Mouse (Mus musculus): Measurements from ENCODE around the gene Sbsn.

Gene Sbsn

DNA sequence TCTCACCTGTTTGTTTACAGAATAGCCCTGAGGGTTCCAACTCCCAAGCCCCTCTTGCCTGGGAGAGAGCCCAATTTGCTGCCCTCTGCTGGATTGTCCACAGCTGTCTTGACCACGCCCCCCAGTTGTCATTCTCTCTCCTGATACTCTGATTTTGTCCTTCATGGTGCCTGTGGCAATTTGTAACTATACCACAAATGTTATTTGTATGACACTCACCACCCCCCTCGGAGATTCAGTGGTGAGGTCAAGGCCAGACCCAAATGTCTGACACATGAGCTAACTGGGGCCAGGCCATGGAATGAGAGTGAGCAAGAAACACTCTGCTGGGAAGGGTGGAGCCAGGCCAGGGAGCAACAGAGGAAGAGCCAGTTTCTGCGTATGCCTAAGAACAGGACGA lies 7.6 kb downstream of the Sbsn start:
- no peak for DNase-seq

DNA sequence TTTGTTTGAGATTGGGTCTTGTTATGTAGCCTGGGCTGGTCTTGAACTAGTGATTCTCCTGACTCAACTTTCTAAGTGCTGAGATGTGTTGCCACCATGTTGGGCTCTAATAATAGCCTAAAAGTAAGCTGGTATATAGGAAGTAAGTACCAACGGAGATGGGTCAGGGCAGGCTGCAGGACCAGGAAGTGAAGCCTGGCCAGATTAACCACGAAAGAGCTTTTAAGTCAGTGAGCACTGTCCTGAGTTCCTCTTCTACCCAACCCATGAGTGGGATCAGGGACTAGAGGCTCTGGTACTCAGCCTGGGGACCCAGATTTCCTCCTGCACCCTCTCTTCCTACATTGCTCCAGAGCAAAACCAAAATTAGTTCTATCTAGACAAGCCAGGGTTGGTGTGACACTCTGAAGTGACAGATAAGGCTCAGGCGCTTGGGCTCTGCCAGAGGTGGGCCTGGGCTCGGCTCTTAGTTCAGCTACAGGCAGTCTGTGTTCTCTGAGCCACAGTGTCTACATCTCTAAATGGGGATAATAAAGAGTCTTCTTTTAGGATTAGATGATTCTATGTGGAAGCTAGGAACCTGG lies 10.6 kb downstream of the Sbsn start:
- DNase-seq = no peak

DNA sequence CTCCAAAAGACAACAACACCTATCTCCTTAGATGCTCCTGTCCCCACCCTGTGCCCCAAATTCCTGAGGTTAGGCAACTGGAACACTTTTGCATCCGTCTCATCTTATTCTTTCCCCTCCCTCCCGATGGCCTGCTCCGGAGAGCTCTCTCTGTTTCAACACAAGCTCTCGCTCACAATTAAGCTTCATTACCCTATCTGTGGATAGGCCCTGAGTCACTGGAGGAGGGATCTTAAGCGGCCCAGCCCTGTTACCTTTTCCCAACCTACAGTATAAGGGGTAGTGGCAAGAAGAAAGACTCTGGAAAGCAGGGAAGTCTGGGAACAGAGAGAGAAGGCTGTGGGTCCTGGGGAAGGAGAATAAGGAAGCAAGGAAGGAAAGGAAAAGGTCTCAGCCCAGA lies 12.2 kb downstream of the Sbsn start, which contains the start of gene Dmkn:
Gene Dmkn (plus strand): TSS at position 301 of the 400 bp plus-strand sequence.
- DNase-seq = no peak

DNA sequence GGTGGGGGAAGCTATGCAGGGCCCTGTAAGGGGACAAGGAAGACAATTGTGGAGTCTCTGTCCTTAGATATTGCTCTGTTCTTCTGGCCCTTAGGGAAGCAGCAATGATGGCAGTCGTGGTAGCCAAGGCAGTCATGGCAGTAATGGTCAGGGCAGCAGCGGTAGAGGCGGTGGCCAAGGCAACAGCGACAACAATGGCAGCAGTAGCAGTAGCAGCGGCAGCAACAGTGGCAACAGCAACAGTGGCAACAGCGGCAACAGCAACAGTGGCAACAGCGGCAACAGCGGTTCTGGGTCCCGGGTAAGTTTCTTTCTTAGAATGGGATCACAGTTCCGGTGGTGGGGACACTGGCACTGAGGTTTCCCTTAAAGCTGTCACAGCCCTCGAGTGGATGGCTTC lies 13.9 kb downstream of the Sbsn start:
- no peak for DNase-seq

DNA sequence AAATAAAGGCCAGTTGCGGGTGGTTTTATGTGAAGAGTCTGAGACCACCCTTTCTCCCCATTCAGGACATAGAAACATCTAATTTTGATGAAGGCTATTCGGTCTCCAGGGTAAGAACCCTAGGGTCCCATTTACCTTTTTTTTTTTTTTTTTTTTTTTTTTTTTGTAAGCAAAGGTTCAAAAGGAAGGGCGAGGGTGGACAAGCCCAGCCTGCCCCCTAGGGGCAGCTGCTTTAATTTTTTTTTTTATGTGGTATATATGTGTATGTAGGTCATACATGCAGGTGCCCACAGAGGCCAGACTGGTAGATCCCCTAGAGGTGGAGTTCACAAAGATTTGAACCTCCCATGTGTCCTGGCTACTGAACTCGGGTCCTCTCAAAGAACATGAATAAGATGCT lies 15.1 kb downstream of the Sbsn start:
- DNase-seq = no peak

DNA sequence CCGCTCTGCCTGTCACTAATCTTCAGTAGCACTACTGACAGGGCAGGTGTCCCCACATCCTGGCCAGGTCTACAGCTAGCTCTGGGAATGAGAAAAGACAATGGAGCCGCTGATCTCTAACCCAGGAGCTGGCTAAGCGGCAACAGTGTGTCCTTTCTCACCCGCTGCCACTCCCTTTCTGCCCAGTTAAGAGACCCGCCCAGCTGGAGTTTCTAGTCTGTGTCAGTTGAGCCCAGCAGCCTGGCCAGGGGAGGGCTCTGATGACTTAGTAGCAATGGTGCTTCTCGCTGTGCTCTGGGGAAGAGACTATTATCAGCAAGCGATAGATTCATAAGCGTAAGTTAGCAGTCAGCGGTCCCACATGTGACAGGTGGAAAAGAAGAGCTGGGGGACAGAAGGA lies 18.0 kb downstream of the Sbsn start:
- no peak for DNase-seq

DNA sequence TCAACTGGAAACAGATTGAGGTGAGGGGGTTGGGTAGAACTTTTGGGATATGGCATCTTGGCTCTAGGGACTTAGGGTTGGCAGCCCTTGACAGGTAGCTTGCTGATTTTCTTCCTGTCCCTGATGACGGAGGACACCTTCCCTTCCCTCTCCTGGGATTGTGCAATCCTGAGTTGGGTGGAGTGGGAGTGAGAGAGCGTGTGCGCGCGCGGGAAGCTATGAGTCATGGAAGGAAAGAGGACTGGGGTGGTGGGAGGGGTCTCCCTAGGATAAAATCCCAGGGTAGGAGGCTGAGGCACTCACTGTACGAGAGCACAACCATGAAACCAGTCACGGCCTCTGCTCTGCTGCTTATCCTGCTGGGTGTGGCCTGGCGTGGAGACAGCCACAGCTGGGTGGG lies 24.8 kb downstream of the Sbsn start:
- no peak for DNase-seq

DNA sequence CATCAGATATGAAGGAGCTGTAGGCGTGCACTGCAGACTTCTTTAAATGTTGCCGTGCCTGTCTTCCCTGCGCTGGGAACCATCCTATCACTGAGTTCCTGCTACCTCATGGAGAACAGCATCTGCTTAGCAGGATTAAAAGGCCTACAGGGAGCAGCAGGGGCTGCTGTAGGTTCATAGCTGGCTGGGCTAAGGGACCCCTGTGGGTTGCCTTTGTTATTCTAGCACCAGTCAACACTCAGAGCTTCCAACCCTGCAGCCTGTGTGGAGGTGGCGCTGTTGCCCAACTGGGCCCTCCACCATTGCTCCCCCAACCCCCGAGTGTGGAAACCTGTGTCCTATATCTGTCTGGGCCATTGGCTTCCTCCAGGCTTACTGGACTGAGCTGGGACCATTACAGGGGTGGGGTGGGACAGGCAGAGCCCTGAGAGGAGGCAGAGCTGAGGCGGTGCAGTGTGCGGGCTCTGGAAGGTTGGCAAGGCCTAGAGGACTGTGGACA lies 25.9 kb downstream of the Sbsn start:
- no peak for DNase-seq

DNA sequence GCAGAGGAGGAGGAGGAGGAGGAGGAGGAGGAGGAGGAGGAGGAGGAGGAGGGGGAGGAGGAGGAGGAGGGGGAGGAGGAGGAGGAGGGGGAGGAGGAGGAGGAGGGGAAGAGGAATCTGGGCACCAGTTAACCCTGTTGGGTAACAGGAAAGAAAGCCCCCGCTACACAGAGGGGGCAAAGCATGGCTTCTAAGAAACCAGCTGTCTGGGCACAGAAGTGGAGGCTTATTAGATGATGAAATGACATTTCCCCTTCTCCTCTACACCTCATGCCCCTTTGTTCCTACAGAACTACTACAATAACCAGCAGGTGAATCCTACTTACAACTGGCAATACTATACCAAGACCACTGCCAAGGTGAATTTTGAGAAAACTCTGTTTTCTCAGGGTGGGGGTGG lies 26.6 kb downstream of the Sbsn start:
- DNase-seq = no peak

DNA sequence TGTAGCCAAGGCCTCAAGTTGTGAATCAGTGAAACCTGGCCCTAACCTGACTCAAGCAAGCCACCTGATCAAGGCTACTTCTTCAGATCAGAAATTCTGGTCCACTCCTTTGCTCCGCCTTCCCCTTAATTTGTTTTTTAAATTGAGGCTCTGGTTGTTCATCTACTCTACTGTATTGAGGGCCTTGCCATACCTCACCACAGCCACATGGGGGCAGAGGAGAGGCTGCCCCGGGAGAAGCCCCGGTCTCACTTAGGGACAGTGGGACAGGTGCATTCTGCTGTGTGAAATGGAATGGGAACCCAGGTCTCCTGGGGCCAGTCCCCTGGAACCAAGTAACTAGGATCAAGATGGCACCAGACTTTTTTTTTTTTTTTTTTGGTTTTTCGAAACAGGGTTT lies 30.5 kb downstream of the Sbsn start:
- no peak for DNase-seq

DNA sequence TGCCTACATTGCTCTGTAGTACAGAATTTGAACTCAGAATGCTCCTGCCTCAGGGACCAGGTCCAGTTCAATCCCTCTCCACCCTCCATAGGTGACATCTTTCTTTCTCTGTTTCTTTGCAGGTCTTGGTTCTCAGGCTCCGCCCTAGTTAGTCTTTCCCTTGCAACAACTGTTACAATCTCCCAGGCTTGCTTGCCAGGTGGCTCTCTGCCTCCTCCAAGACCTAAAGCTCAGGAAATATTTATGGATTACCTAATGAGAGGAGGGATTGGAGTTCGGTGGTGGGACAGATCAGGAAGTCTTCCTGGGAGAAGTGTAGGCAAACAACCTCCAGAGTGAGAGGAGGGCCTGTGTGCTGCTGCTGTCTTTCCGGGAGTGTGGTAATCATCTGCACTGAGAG lies 31.4 kb downstream of the Sbsn start:
- no peak for DNase-seq

DNA sequence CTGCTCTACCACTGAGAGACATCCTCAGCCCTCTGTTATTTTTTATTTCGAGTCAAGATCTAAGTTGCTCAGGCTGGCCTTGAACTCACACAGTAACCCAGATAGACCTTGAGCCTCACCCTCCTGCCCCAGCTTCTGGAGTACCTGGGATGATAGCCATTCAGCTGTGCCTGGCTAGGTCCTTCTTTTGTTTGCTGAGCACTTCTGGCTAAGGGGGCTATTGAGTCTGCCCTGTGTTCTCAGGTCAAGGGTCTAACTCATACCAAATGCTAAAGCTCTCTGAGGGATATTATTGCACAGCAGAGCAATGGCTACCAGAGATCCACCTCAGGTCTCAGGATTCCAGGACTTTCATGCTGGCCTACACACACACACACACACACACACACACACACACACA lies 33.9 kb downstream of the Sbsn start:
- DNase-seq = no peak

DNA sequence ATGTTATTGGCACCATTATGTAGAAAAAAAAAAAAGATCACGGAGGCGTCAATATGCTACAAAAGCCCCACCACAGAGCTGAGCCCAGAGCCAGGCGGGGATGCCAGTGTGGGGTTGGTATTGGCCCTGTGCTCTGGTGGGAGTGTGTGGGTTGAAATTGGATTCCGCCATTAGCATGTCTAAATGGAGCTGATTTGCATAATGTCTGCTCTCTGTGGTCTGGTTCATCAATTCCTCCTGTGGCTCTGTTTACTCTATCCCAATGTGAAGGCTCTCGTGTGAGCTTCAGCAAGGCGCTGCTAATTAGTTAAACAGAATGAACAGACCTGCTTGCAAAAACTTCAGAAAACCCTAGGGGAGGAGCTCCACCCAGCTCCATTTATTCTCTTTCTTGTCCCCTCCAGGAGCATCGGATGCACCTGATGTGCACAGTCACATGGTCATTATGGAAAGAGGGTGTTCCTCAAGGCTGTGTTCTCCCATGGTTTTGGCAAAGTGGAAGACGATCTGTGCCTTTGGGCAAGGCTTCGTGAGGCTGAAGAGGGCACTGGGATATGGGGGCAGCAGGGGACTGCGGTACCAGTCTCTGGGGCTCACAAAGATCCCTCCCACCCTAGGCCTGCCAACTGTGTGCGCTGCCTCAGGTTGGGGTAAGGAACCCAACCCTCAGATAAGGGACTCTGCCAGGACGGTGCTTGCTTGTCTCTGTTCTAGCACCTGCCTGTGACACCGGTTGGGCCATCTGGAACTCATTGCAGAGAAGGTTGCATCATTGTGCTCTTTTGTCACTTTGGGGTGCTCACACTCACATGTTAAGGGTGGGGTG lies 34.7 kb downstream of the Sbsn start:
- no peak for DNase-seq

DNA sequence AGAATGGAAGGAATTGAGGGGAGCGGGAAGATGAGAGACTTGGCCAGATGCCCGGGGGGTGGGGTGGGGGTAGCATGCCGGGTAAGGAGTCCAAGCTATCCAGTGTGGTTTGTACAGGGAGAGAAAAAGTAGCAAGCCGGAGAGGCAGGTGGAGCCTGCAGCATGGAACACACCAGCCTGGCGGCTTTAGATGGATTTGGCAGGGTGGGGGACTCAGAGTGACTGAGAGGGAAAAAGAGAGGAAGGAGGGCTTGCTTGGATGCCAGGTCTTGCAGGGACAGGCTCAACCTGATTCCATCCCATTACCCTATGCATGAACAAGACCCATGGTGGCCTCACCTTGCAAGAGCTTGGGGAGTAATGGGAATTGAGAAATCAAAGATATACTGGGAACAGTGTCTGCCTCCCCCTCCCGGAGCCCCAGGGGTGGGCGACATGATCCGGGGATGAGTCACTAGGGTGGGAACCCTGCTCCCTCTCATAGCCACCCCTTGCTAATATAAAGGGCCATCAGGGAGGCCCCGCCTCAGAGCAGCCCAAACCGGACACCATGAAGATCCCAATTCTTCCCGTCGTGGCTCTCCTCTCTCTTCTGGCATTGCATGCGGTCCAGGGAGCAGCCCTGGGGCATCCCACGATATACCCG lies 36.2 kb downstream of the Sbsn start, which contains the start of gene Krtdap:
Gene Krtdap (plus strand): TSS at position 520 of the 646 bp plus-strand sequence.
- no peak for DNase-seq

DNA sequence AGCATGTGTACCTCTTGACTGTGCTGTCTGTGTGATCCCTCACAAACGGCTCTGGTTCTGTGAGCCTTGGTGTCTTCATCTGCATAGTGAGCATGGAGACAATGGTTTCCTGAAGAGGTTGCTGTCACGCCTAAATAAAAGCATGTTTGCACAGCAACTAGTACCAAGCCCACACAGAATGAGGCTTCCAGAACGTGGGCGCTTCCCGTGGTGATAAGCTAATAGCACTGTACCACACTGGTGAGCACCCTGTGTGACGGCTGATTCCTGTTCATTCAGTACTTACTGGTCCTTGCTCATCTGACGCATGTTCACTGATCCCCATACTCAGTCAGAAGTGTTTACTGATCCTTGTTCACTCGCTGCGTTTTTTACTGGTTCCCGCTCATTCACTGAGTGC lies 38.9 kb downstream of the Sbsn start:
- no peak for DNase-seq

DNA sequence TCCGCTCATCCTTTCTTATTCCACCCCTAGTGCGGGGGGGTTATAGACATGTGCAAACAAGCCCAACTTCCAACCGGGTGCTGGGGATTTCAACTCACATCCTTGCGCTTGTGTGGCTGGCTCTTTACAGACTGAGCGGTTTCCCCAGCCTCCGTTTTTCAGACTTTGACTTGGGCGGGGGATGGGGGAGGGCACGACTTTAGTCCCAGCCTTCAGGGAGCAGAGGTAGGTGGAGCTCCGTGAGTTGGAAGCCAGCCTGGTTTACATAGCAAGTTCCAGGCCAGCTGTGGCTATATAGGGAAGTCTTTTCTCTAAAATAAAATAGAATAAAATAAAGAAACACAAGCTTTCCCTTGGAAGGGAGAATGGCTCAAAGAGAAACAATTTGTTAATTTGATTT lies 40.6 kb downstream of the Sbsn start:
- DNase-seq = no peak

DNA sequence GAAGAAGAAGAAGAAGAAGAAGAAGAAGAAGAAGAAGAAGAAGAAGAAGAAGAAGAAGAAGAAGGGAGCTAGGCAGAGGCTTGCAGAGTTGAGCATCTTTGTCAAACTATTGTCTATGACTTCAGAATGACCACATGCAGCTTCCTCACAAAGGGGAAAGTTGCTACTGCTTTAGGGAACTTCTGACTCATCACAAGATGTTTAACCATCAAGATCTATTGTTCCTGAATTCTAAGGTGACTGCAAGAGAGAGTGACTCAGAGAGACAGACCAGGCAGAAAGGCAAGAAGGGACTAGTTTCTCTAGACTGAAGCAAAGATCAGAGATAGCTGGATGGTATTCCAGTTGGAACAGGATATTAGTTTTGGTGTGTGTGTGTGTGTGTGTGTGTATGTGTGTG lies 43.6 kb downstream of the Sbsn start:
- no peak for DNase-seq

DNA sequence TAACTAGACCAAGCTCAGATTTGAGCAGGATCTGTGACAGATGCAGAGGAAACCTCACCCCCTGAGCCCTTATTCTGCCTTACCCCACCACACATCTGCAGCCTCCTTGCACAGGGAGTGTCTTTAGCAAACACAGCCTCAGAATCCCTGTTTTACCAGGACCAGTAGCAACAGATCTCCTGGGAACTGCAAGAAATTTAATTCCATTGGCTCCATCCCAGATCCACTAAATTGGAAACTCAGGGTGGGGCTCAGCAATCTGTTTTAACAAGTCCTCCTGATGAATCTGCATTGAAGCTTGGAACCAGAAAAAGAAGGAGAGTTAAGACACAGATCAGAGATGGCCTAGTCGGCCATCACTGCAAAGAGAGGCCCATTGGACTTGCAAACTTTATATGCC lies 45.5 kb downstream of the Sbsn start:
- no peak for DNase-seq

DNA sequence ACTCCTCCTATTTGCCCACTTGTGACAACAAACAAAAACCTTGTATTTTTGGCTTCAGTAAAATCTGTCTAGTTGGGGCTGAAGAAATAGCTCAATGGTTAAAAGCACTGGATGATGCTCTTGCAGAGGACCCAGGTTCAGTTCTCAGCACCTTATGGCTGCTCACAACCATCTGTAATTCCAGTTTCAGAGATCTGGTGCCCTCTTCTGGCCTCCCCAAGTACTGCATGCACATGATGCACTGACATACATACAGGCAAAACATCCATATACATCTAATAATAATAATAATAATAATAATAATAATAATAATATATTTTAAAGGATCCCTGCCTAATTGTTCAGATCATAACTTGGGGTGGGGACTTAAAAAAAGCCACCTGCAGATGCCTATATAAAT lies 49.4 kb downstream of the Sbsn start:
- DNase-seq = no peak

DNA sequence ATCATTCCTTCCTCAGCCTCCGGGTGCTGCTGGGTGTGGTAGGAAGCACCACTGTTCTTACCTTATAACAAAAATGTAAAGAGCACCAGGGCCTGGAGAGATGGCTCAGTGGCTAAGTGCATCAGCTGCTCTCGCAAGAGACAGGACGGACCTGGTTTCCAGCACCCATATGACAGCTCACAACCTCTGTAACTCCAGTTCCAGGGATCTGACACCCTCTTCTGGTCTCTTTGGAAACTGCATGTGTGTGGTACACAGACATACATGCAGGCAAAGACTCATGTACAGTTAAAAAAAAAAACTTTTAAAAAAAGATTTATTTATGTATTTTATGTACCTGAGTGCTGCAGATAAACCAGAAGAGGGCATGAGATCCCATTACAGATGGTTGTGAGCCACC lies 52.0 kb downstream of the Sbsn start:
- DNase-seq = no peak

DNA sequence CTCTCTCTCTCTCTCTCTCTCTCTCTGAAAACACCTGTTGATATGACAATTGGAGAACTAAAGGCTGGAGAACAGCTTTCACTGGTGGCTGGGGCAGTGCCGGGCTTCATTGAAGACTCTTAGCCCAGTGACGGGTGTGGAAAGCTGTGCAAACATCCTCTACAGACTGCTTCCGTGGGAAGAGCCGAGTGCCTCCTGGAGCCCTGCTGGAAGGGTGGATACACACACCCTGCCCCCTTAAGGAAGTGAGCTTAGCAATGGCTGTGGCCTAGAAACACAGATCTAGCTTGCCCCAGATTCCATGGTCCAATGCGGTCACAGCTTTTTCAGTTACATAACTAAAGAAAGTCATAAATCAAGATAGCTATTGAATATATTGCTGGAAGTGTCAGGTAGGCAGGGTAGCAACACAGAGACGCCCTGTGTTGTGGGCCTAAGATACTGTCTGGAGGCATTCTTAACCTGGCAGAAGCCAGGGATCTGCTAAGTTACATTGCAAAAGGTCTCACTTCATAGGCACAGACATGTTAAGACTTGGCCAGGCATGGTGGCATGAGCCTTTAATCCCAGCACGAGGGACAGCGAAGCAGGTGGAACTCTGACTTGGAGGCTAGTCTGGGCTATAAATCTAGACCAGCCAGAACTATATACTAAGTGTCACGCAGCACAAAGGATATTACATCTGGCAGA lies 52.9 kb downstream of the Sbsn start:
- DNase-seq = peak; percentile 2
